Mouse (Mus musculus) right cerebral cortex, postnatal 4 days (tissue): ENCODE data around the gene Csdc2.
"Not testable (repeated sequence)": the region's sequence is repeated elsewhere in the genome, so short reads cannot be mapped to it uniquely, and the experiment has no call there.

Source experiments
- DNase-seq: peaks from one replicate; pipeline ENCODE4 v3.0.0-alpha.2; 2022

The Csdc2 gene

GRCm38 (mm10) chr15:81936679-81937078 lies at the start of gene Csdc2:
Csdc2 (plus strand) TSS chr15:81936759.
- peak; percentile 67 for DNase-seq

- DNase-seq, result no peak
Observed at GRCm38 (mm10) chr15:81886795-81887550, 49.6 kb upstream of the Csdc2 start.

- no peak for DNase-seq
Observed at GRCm38 (mm10) chr15:81889175-81889574, 47.4 kb upstream of the Csdc2 start.

GRCm38 (mm10) chr15:81891140-81891802 lies 45.3 kb upstream of the Csdc2 start:
- no peak for DNase-seq

- no peak for DNase-seq
Observed at GRCm38 (mm10) chr15:81891822-81892580, 44.6 kb upstream of the Csdc2 start.

- no peak for DNase-seq
Observed at GRCm38 (mm10) chr15:81894002-81894401, 42.6 kb upstream of the Csdc2 start.

- DNase-seq, result no peak
Observed at GRCm38 (mm10) chr15:81896407-81896806, 40.2 kb upstream of the Csdc2 start.

- no peak for DNase-seq
Observed at GRCm38 (mm10) chr15:81897607-81898285, 38.8 kb upstream of the Csdc2 start.

- no peak for DNase-seq
Observed at GRCm38 (mm10) chr15:81898751-81899150, 37.8 kb upstream of the Csdc2 start.

- peak; percentile 89 for DNase-seq
Observed at GRCm38 (mm10) chr15:81904939-81905338, 31.6 kb upstream of the Csdc2 start.

GRCm38 (mm10) chr15:81907953-81908352 lies 28.6 kb upstream of the Csdc2 start:
- no peak for DNase-seq

GRCm38 (mm10) chr15:81908767-81909166 lies 27.8 kb upstream of the Csdc2 start:
- not testable (repeated sequence) for DNase-seq

GRCm38 (mm10) chr15:81912498-81912897 lies 24.1 kb upstream of the Csdc2 start:
- no peak for DNase-seq

GRCm38 (mm10) chr15:81914668-81915067 lies 21.9 kb upstream of the Csdc2 start:
- no peak for DNase-seq

- DNase-seq, result no peak
Observed at GRCm38 (mm10) chr15:81915663-81916062, 20.9 kb upstream of the Csdc2 start.

- DNase-seq, result no peak
Observed at GRCm38 (mm10) chr15:81917201-81917600, 19.4 kb upstream of the Csdc2 start.

- peak; percentile 71 for DNase-seq
Observed at GRCm38 (mm10) chr15:81917621-81918463, 18.7 kb upstream of the Csdc2 start.

- DNase-seq, result no peak
Observed at GRCm38 (mm10) chr15:81919062-81919461, 17.5 kb upstream of the Csdc2 start.

GRCm38 (mm10) chr15:81920546-81921217 lies 15.9 kb upstream of the Csdc2 start:
- DNase-seq, result no peak

- DNase-seq, result peak; percentile 33
Observed at GRCm38 (mm10) chr15:81921255-81921654, 15.3 kb upstream of the Csdc2 start.

GRCm38 (mm10) chr15:81924933-81925332 lies 11.6 kb upstream of the Csdc2 start:
- DNase-seq, result no peak
